Mouse (Mus musculus): ENCODE data around the gene Psmc1. TPM values are rescaled to one million over a fixed set of nuclear protein-coding genes. Genes with fewer than 3 reads are reported as not detected.
A peak's percentile ranks its signal among the peaks of the same experiment; 100 is the strongest.

Psmc1 gene
- polyA plus RNA-seq, 1 experiment from 2014 or later, result 324 TPM

GRCm38 (mm10) chr12:100159261-100159975 lies 49.5 kb downstream of the Psmc1 start, which contains the start of gene Nrde2:
Gene Nrde2 (minus strand): TSS chr12:100159653.
- Histone ChIP-seq H3K4me2 (replicated peaks; ENCODE audit: low read depth, low read length) (peak within 1 kb of the TSS; percentile 72), H3K4me1 (ENCODE audit: control insufficient read depth, insufficient read depth, low read length) (0 out of 2 replicates have a peak, but pooled peaks cover 3% of the 10 kb centered on the region), H3K9me3 (ENCODE audit: control insufficient read depth, low read length) (no peaks in the 10 kb centered on the region), H3K27me3 (ENCODE audit: control insufficient read depth, insufficient read depth, low read length) (no peaks in the 10 kb centered on the region), H3K36me3 (ENCODE audit: control insufficient read depth, insufficient read depth, low read length) (no peaks in the 10 kb centered on the region; the same call in 1 of the 2 replicates), H3K4me3 (ENCODE audit: low read length) (peak within 1 kb of the TSS; percentile 60), H3K9ac (ENCODE audit: low read depth, low read length) (peak within 1 kb of the TSS; percentile 68), H3K27ac (ENCODE audit: low read depth, low read length) (peak within 1 kb of the TSS; percentile 71)
- peak; percentile 99 for ATAC-seq (ENCODE audit: low FRiP score, low TSS enrichment)
- WGBS, result under 1% methylated on average over 26 of the region's 26 CpGs

GRCm38 (mm10) chr12:100164991-100165500 lies 55.1 kb downstream of the Psmc1 start:
- peaks cover 7% of the 10 kb centered on the region; the same call in 1 of the 2 replicates for H3K4me1 ChIP-seq (ENCODE audit: control insufficient read depth, insufficient read depth, low read length)
- 72% methylated on average over 7 of the region's 7 CpGs for WGBS
- H3K9ac ChIP-seq (ENCODE audit: low read depth, low read length), result no peak overlapping the region
- no peak overlapping the region for H3K27ac ChIP-seq (ENCODE audit: low read depth, low read length)
- no peak overlapping the region for H3K4me2 ChIP-seq (replicated peaks; ENCODE audit: low read depth, low read length)
- no peaks in the 10 kb centered on the region for H3K9me3 ChIP-seq (ENCODE audit: control insufficient read depth, low read length)
- ATAC-seq (ENCODE audit: low FRiP score, low TSS enrichment), result no peak
- no peaks in the 10 kb centered on the region for H3K36me3 ChIP-seq (ENCODE audit: control insufficient read depth, insufficient read depth, low read length)
- H3K4me3 ChIP-seq (ENCODE audit: low read length), result no peak overlapping the region
- H3K27me3 ChIP-seq (ENCODE audit: control insufficient read depth, insufficient read depth, low read length), result no peaks in the 10 kb centered on the region

- 22% methylated on average over 3 of the region's 3 CpGs for WGBS
- peaks cover 7% of the 10 kb centered on the region; the same call in 1 of the 2 replicates for H3K4me1 ChIP-seq (ENCODE audit: control insufficient read depth, insufficient read depth, low read length)
- H3K27ac ChIP-seq (ENCODE audit: low read depth, low read length), result no peak overlapping the region
- H3K36me3 ChIP-seq (ENCODE audit: control insufficient read depth, insufficient read depth, low read length), result no peaks in the 10 kb centered on the region
- H3K4me2 ChIP-seq (replicated peaks; ENCODE audit: low read depth, low read length), result no peak overlapping the region
- ATAC-seq (ENCODE audit: low FRiP score, low TSS enrichment), result no peak; the same call in 1 of the 2 replicates
- H3K9ac ChIP-seq (ENCODE audit: low read depth, low read length), result no peak overlapping the region; the same call in 1 of the 2 replicates
- H3K4me3 ChIP-seq (ENCODE audit: low read length), result no peak overlapping the region
- no peaks in the 10 kb centered on the region for H3K27me3 ChIP-seq (ENCODE audit: control insufficient read depth, insufficient read depth, low read length)
- H3K9me3 ChIP-seq (ENCODE audit: control insufficient read depth, low read length), result no peaks in the 10 kb centered on the region
Observed at GRCm38 (mm10) chr12:100166177-100166576, 56.2 kb downstream of the Psmc1 start.

GRCm38 (mm10) chr12:100166939-100167338 lies 57.0 kb downstream of the Psmc1 start:
- no peaks in the 10 kb centered on the region for H3K36me3 ChIP-seq (ENCODE audit: control insufficient read depth, insufficient read depth, low read length)
- no peak overlapping the region for H3K4me3 ChIP-seq (ENCODE audit: low read length)
- H3K27ac ChIP-seq (ENCODE audit: low read depth, low read length), result no peak overlapping the region
- WGBS, result 86% methylated on average over 8 of the region's 8 CpGs
- H3K4me2 ChIP-seq (replicated peaks; ENCODE audit: low read depth, low read length), result no peak overlapping the region
- H3K4me1 ChIP-seq (ENCODE audit: control insufficient read depth, insufficient read depth, low read length), result peaks cover 7% of the 10 kb centered on the region; the same call in 1 of the 2 replicates
- H3K9me3 ChIP-seq (ENCODE audit: control insufficient read depth, low read length), result no peaks in the 10 kb centered on the region
- no peak for ATAC-seq (ENCODE audit: low FRiP score, low TSS enrichment)
- H3K27me3 ChIP-seq (ENCODE audit: control insufficient read depth, insufficient read depth, low read length), result no peaks in the 10 kb centered on the region
- no peak overlapping the region for H3K9ac ChIP-seq (ENCODE audit: low read depth, low read length)

GRCm38 (mm10) chr12:100167502-100167901 lies 57.5 kb downstream of the Psmc1 start:
- peak overlapping the region; percentile 63; the same call in 1 of the 2 replicates for H3K27ac ChIP-seq (ENCODE audit: low read depth, low read length)
- H3K9ac ChIP-seq (ENCODE audit: low read depth, low read length), result no peak overlapping the region
- WGBS, result 83% methylated on average over 1 of the region's 1 CpGs
- no peaks in the 10 kb centered on the region for H3K36me3 ChIP-seq (ENCODE audit: control insufficient read depth, insufficient read depth, low read length)
- ATAC-seq (ENCODE audit: low FRiP score, low TSS enrichment), result no peak
- H3K4me2 ChIP-seq (replicated peaks; ENCODE audit: low read depth, low read length), result peak overlapping the region; percentile 49; the same call in 1 of the 2 replicates
- no peak overlapping the region for H3K4me3 ChIP-seq (ENCODE audit: low read length)
- no peaks in the 10 kb centered on the region for H3K27me3 ChIP-seq (ENCODE audit: control insufficient read depth, insufficient read depth, low read length)
- peaks cover 7% of the 10 kb centered on the region; the same call in 1 of the 2 replicates for H3K4me1 ChIP-seq (ENCODE audit: control insufficient read depth, insufficient read depth, low read length)
- no peaks in the 10 kb centered on the region for H3K9me3 ChIP-seq (ENCODE audit: control insufficient read depth, low read length)

GRCm38 (mm10) chr12:100167931-100168871 lies 58.2 kb downstream of the Psmc1 start:
- peaks cover 7% of the 10 kb centered on the region; the same call in 1 of the 2 replicates for H3K4me1 ChIP-seq (ENCODE audit: control insufficient read depth, insufficient read depth, low read length)
- H3K9ac ChIP-seq (ENCODE audit: low read depth, low read length), result peak overlapping the region; percentile 42; the same call in 1 of the 2 replicates
- no peaks in the 10 kb centered on the region for H3K9me3 ChIP-seq (ENCODE audit: control insufficient read depth, low read length)
- no peaks in the 10 kb centered on the region for H3K36me3 ChIP-seq (ENCODE audit: control insufficient read depth, insufficient read depth, low read length)
- 13% methylated on average over 26 of the region's 28 CpGs for WGBS
- no peaks in the 10 kb centered on the region for H3K27me3 ChIP-seq (ENCODE audit: control insufficient read depth, insufficient read depth, low read length)
- H3K27ac ChIP-seq (ENCODE audit: low read depth, low read length), result peak overlapping the region; percentile 63
- peak overlapping the region; percentile 49 for H3K4me2 ChIP-seq (replicated peaks; ENCODE audit: low read depth, low read length)
- H3K4me3 ChIP-seq (ENCODE audit: low read length), result peak overlapping the region; percentile 28
- peak; percentile 82 for ATAC-seq (ENCODE audit: low FRiP score, low TSS enrichment)

- H3K36me3 ChIP-seq (ENCODE audit: control insufficient read depth, insufficient read depth, low read length), result no peaks in the 10 kb centered on the region
- 68% methylated on average over 7 of the region's 7 CpGs for WGBS
- no peaks in the 10 kb centered on the region for H3K9me3 ChIP-seq (ENCODE audit: control insufficient read depth, low read length)
- no peak overlapping the region for H3K4me3 ChIP-seq (ENCODE audit: low read length)
- no peak overlapping the region for H3K27ac ChIP-seq (ENCODE audit: low read depth, low read length)
- ATAC-seq (ENCODE audit: low FRiP score, low TSS enrichment), result no peak
- H3K4me1 ChIP-seq (ENCODE audit: control insufficient read depth, insufficient read depth, low read length), result peaks cover 7% of the 10 kb centered on the region; the same call in 1 of the 2 replicates
- H3K4me2 ChIP-seq (replicated peaks; ENCODE audit: low read depth, low read length), result no peak overlapping the region
- H3K9ac ChIP-seq (ENCODE audit: low read depth, low read length), result no peak overlapping the region
- no peaks in the 10 kb centered on the region for H3K27me3 ChIP-seq (ENCODE audit: control insufficient read depth, insufficient read depth, low read length)
Observed at GRCm38 (mm10) chr12:100172481-100172880, 62.5 kb downstream of the Psmc1 start.
